Mouse (Mus musculus) heart, embryonic 16.5 days (tissue): Measurements from ENCODE around the gene 4632433K11Rik. TPM values are rescaled to one million over a fixed set of nuclear protein-coding genes. Genes with fewer than 3 reads are reported as not detected.
A peak's percentile ranks its signal among the peaks of the same experiment; 100 is the strongest.

ENCODE experiments used
- ATAC-seq: fragments of 200-750 bp; cut with Nextera tagmentation; replicated peaks from 2 replicates; pipeline ENCODE4 v1.8.0; 2017; ENCODE audit warnings: moderate number of reproducible peaks; ENCODE audit not compliant: insufficient read depth, low FRiP score; ENCODE audit errors: extremely low read depth
- H3K27ac ChIP-seq: fragments of 300-500 bp; sonication (generic); 2 replicates; pipeline ENCODE4 v1.5.1; 2014; ENCODE audit warnings: mild to moderate bottlenecking, low read length, control low read depth, moderate library complexity
- H3K27me3 ChIP-seq: fragments of 300-500 bp; sonication (generic); 2 replicates; pipeline ENCODE4 v1.6.1; 2014; ENCODE audit warnings: low read length, mixed read lengths; ENCODE audit not compliant: control insufficient read depth, insufficient read depth
- H3K36me3 ChIP-seq: fragments of 300-500 bp; sonication (generic); 2 replicates; pipeline ENCODE4 v1.6.1; 2014; ENCODE audit not compliant: control insufficient read depth, insufficient read depth
- H3K4me1 ChIP-seq: fragments of 300-500 bp; sonication (generic); 2 replicates; pipeline ENCODE4 v1.6.1; 2014; ENCODE audit warnings: low read length, mixed read lengths; ENCODE audit not compliant: control insufficient read depth, insufficient read depth
- H3K4me2 ChIP-seq: fragments of 300-500 bp; sonication (generic); 2 replicates; pipeline ENCODE4 v1.6.1; 2014; ENCODE audit warnings: low read depth, mild to moderate bottlenecking, control low read depth, low read length
- H3K4me3 ChIP-seq: fragments of 300-500 bp; sonication (generic); 2 replicates; pipeline ENCODE4 v1.5.1; 2014; ENCODE audit warnings: mild to moderate bottlenecking, control low read depth, low read length
- H3K9ac ChIP-seq: fragments of 300-500 bp; sonication (generic); 2 replicates; pipeline ENCODE4 v1.6.1; 2014; ENCODE audit warnings: low read length, control low read depth
- H3K9me3 ChIP-seq: fragments of 300-500 bp; sonication (generic); replicated peaks from 2 replicates; pipeline ENCODE4 v1.6.1; 2016; ENCODE audit warnings: low read length; ENCODE audit not compliant: control insufficient read depth
- WGBS: fragments of 180-500 bp; shearing (Covaris S2); extraction: QIAGEN DNeasy Blood & Tissue Kit; methylation state at CpG from one replicate; pipeline ENCODE4 v1.1.7; 2014; 5-methylcytosine and 5-hydroxymethylcytosine counted together
- polyA plus RNA-seq: library from polyadenylated mRNA; unstranded; fragments of >200 nt; fragmentation: Nextera tagmentation; extraction: Ambion mirVana; gene quantifications from 2 replicates; pipeline ENCODE4 v1.2.1, GENCODE M21; 2015

4632433K11Rik gene
- polyA plus RNA-seq, 1 experiment from 2014 or later = not detected

DNA sequence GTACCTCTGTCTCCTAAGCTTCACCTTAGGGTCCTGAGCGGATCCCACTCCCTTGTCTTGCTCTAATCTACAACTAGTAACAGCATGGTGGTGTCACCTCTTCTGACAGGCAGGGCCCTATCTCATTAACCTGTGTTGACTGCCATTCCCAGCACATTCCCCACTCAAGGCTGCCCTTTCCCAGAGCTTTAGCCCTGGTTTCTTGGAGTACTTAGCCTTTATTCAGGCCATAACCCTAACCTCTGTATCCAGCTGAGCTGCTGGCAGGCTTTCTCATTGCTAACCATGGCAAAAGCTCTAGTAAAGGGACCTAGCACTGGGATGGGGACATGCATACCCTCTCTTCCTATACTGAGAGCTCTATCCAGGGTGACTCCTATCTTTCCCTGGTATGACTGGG is 24.7 kb downstream of the 4632433K11Rik start:
- H3K27me3 ChIP-seq = peaks cover 43% of the 10 kb centered on the region
- no peak for ATAC-seq
- WGBS = 71% methylated on average over 1 of the region's 1 CpGs

GRCm38 (mm10) chr7:5059421-5059820 is 25.5 kb downstream of the 4632433K11Rik start:
- Histone ChIP-seq H3K27ac (no peak overlapping the region), H3K4me2 (no peak overlapping the region), H3K9ac (no peak overlapping the region), H3K4me3 (no peak overlapping the region), H3K4me1 (peaks cover 24% of the 10 kb centered on the region), H3K9me3 (no peaks in the 10 kb centered on the region), H3K36me3 (no peaks in the 10 kb centered on the region), H3K27me3 (peaks cover 36% of the 10 kb centered on the region)
- WGBS = 89% methylated on average over 12 of the region's 12 CpGs
- no peak for ATAC-seq

More for the DNA sequence above, 24.7 kb downstream of the 4632433K11Rik start:
- H3K9ac ChIP-seq = no peak overlapping the region
- no peak overlapping the region for H3K4me2 ChIP-seq
- no peaks in the 10 kb centered on the region for H3K36me3 ChIP-seq
- H3K9me3 ChIP-seq = no peaks in the 10 kb centered on the region
- H3K4me1 ChIP-seq = peaks cover 20% of the 10 kb centered on the region
- H3K27ac ChIP-seq = no peak overlapping the region
- H3K4me3 ChIP-seq = no peak overlapping the region

GRCm38 (mm10) chr7:5060239-5060731 is 26.4 kb downstream of the 4632433K11Rik start:
- Histone ChIP-seq H3K4me1 (peaks cover 27% of the 10 kb centered on the region), H3K27ac (peak overlapping the region; percentile 100), H3K4me2 (peak overlapping the region; percentile 91), H3K27me3 (peaks cover 27% of the 10 kb centered on the region), H3K36me3 (no peaks in the 10 kb centered on the region), H3K4me3 (peak overlapping the region; percentile 88), H3K9ac (peak overlapping the region; percentile 97), H3K9me3 (no peaks in the 10 kb centered on the region)
- no peak for ATAC-seq
- 5% methylated on average over 27 of the region's 27 CpGs for WGBS

- peak; percentile 89 for ATAC-seq
- under 1% methylated on average over 59 of the region's 60 CpGs for WGBS
These were observed 27.2 kb downstream of the 4632433K11Rik start for GRCm38 (mm10) chr7:5060944-5061773.

GRCm38 (mm10) chr7:5061774-5062359 is 27.9 kb downstream of the 4632433K11Rik start, which contains the start of gene U2af2:
U2af2 (plus strand) TSS chr7:5062143.
- peak within 1 kb of the TSS; percentile 96 for H3K4me2 ChIP-seq
- peak within 1 kb of the TSS; percentile 100 for H3K27ac ChIP-seq
- peaks cover 9% of the 10 kb centered on the region for H3K36me3 ChIP-seq
- WGBS = under 1% methylated on average over 63 of the region's 65 CpGs
- H3K27me3 ChIP-seq = peaks cover 14% of the 10 kb centered on the region
- ATAC-seq = peak; percentile 68
- H3K9ac ChIP-seq = peak within 1 kb of the TSS; percentile 97
- H3K4me1 ChIP-seq = peaks cover 34% of the 10 kb centered on the region
- H3K4me3 ChIP-seq = peak within 1 kb of the TSS; percentile 88
- H3K9me3 ChIP-seq = no peaks in the 10 kb centered on the region

More at GRCm38 (mm10) chr7:5060944-5061773, 27.2 kb downstream of the 4632433K11Rik start:
- Histone ChIP-seq H3K4me1 (peaks cover 35% of the 10 kb centered on the region), H3K9ac (peak overlapping the region; percentile 97), H3K27ac (peak overlapping the region; percentile 100), H3K27me3 (peaks cover 18% of the 10 kb centered on the region), H3K36me3 (peaks cover 2% of the 10 kb centered on the region; the same call in 1 of the 2 replicates), H3K4me2 (peak overlapping the region; percentile 91), H3K4me3 (peak overlapping the region; percentile 88), H3K9me3 (no peaks in the 10 kb centered on the region)

- peak overlapping the region; percentile 96 for H3K4me2 ChIP-seq
- under 1% methylated on average over 42 of the region's 51 CpGs for WGBS
- peaks cover 8% of the 10 kb centered on the region for H3K27me3 ChIP-seq
- peak overlapping the region; percentile 88 for H3K4me3 ChIP-seq
- H3K27ac ChIP-seq = peak overlapping the region; percentile 100
- H3K36me3 ChIP-seq = peaks cover 13% of the 10 kb centered on the region
- peak; percentile 38 for ATAC-seq
- no peaks in the 10 kb centered on the region for H3K9me3 ChIP-seq
- peaks cover 33% of the 10 kb centered on the region for H3K4me1 ChIP-seq
- H3K9ac ChIP-seq = peak overlapping the region; percentile 82
These were observed 28.6 kb downstream of the 4632433K11Rik start for GRCm38 (mm10) chr7:5062360-5063001.

GRCm38 (mm10) chr7:5064886-5065285 is 31.0 kb downstream of the 4632433K11Rik start:
- 89% methylated on average over 6 of the region's 6 CpGs for WGBS
- H3K27me3 ChIP-seq = no peaks in the 10 kb centered on the region
- no peak overlapping the region for H3K4me2 ChIP-seq
- no peak overlapping the region for H3K4me3 ChIP-seq
- no peak for ATAC-seq
- no peaks in the 10 kb centered on the region for H3K9me3 ChIP-seq
- peaks cover 31% of the 10 kb centered on the region for H3K4me1 ChIP-seq
- H3K36me3 ChIP-seq = peaks cover 29% of the 10 kb centered on the region
- H3K27ac ChIP-seq = no peak overlapping the region
- H3K9ac ChIP-seq = no peak overlapping the region

DNA sequence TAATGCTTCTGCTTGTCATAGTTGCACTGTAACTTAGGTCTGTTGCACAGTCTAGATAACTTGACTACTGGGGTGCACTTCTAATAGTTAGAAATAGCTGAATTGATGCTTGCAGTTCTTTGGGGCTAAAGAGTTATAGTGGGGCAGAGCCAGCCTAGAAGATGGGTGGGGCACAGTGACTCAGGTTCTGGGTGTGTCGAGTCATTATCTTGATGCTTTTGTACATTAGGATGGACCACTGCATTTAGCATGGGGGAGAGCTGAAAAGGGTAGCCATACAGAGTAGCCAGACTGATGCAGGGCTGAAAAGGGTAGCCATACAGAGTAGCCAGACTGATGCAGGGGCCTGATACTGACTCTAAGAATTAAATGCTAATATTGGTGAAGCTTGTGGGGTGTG is 39.7 kb downstream of the 4632433K11Rik start:
- H3K4me2 ChIP-seq = no peak overlapping the region
- H3K4me1 ChIP-seq = no peaks in the 10 kb centered on the region
- 62% methylated on average over 1 of the region's 1 CpGs for WGBS
- no peak overlapping the region for H3K9ac ChIP-seq
- no peaks in the 10 kb centered on the region for H3K9me3 ChIP-seq
- ATAC-seq = no peak
- no peak overlapping the region for H3K4me3 ChIP-seq
- no peaks in the 10 kb centered on the region for H3K27me3 ChIP-seq
- H3K27ac ChIP-seq = no peak overlapping the region
- peaks cover 82% of the 10 kb centered on the region for H3K36me3 ChIP-seq
